ENCODE assay signal across 8 mouse cellular contexts in the genomic region with DNA sequence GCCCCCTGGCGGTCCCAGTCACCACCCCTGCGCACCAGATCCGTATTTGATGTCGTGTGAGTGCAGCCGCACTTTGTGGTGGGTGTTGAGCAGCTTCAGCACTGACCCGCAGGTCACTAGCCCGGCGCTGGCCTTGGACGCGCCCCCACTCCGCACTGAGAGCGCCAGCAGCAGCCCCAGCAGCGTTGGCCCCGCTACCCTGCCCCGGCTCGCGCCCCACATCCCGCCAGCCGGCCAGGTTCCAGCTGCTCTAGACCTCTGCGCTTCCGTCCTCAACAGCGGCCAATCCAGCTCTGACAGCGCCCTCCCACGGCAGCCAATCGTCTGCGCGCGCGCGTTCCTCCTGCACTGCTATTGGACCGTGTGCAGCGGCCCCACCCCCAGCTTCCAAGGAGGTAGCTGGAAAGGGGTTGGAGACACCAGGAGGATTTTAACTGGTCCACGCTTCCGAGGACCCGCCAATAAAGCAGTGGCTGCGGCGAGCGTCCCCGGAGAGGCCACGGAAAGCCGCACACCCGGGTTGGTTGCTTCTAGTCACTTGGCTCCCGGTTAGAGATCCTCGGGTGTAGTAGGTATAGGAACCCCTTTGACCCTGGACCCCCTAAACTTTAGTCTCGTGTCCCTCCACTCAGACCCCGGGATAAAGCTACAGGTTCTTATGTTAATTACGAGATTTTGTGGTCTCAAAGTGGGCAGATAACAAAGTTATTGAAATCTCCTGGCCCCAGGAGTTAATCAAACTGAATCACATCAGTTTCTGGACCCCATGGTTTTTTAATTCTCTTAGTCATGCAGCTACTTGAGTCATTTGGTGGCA. TPM values are rescaled to one million over a fixed set of nuclear protein-coding genes. Genes with fewer than 3 reads are reported as not detected.
DNase-seq lines count a peak whose midpoint lies in the region; ATAC-seq and TF ChIP-seq lines count a peak whose summit lies in the region.

A gene (minus strand): TSS at position 295 of the 817 bp plus-strand sequence.

- no peaks in the 10 kb centered on the region for H3K79me2 ChIP-seq in liver, adult 2 months (ENCODE audit: control insufficient read depth, insufficient read depth, low read length)
- H3K79me2 ChIP-seq in myocyte (ENCODE audit: control insufficient read depth, insufficient read depth) = no peaks in the 10 kb centered on the region

- H3K4me1 ChIP-seq in heart, embryonic 11.5 days (ENCODE audit: control insufficient read depth, insufficient read depth, low read length) = peaks cover 16% of the 10 kb centered on the region
- H3K4me1 ChIP-seq in kidney, embryonic 16.5 days (ENCODE audit: insufficient read depth, low read length) = peaks cover 13% of the 10 kb centered on the region
- H3K4me1 ChIP-seq in liver, adult 2 months (ENCODE audit: control insufficient read depth, insufficient read depth, low read length) = peaks cover 11% of the 10 kb centered on the region

- no peaks in the 10 kb centered on the region for H3K36me3 ChIP-seq in heart, embryonic 11.5 days (ENCODE audit: control insufficient read depth, insufficient read depth, low read length)
- no peaks in the 10 kb centered on the region for H3K36me3 ChIP-seq in kidney, embryonic 16.5 days (ENCODE audit: insufficient read depth, low read length)
- H3K36me3 ChIP-seq in liver, adult 2 months (ENCODE audit: control insufficient read depth, insufficient read depth, low read length) = no peaks in the 10 kb centered on the region
- H3K36me3 ChIP-seq in myocyte (ENCODE audit: control insufficient read depth, insufficient read depth) = no peaks in the 10 kb centered on the region
- no peaks in the 10 kb centered on the region for H3K36me3 ChIP-seq in splenic B cell, adult 2 months (ENCODE audit: control insufficient read depth, insufficient read depth, low read length, poor library complexity, severe bottlenecking)

- peak; percentile 33; the same call in 1 of the 2 replicates for TF ChIP-seq POLR2A in liver, adult 2 months (IDR thresholded peaks at IDR 0.05; ENCODE audit: extremely low read depth, insufficient read depth, low read length)
- peak; percentile 83 for TF ChIP-seq POLR2A in myocyte (IDR thresholded peaks at IDR 0.05; ENCODE audit: insufficient read length, low read depth)

- H3K9ac ChIP-seq in heart, embryonic 11.5 days (ENCODE audit: low read depth, low read length) = peak within 1 kb of the TSS; percentile 82
- H3K9ac ChIP-seq in kidney, embryonic 16.5 days (replicated peaks; ENCODE audit: low read length) = peak within 1 kb of the TSS; percentile 73
- peak within 1 kb of the TSS; percentile 78 for H3K9ac ChIP-seq in liver, adult 2 months (ENCODE audit: low read depth, low read length)

- H3K4me3 ChIP-seq in heart, embryonic 11.5 days (ENCODE audit: low read depth, low read length) = peak within 1 kb of the TSS; percentile 84
- peak within 1 kb of the TSS; percentile 87 for H3K4me3 ChIP-seq in kidney, embryonic 16.5 days (ENCODE audit: low read length)
- peak within 1 kb of the TSS; percentile 86 for H3K4me3 ChIP-seq in liver, adult 2 months (ENCODE audit: insufficient read depth, low read depth, low read length)
- peak within 1 kb of the TSS; percentile 48 for H3K4me3 ChIP-seq in myocyte

- peak within 1 kb of the TSS; percentile 9 for H3ac ChIP-seq in myocyte (ENCODE audit: control insufficient read depth, insufficient read length)

- TF ChIP-seq CTCF in liver, adult 2 months (IDR thresholded peaks at IDR 0.05; ENCODE audit: low read depth, low read length) = no peak

- peak within 1 kb of the TSS; percentile 50 for H3K27ac ChIP-seq in heart, embryonic 11.5 days (ENCODE audit: low read depth, low read length)
- peak within 1 kb of the TSS; percentile 57 for H3K27ac ChIP-seq in kidney, embryonic 16.5 days (ENCODE audit: low read length)
- H3K27ac ChIP-seq in liver, adult 2 months (replicated peaks; ENCODE audit: insufficient read depth, low read depth, low read length) = no peak within 1 kb of the TSS; the same call in 1 of the 2 replicates

- peak; percentile 97 for ATAC-seq in erythroblast, adult 5-6 weeks (replicated peaks; ENCODE audit: low FRiP score, poor library complexity, severe bottlenecking)
- ATAC-seq in heart, embryonic 11.5 days (replicated peaks; ENCODE audit: insufficient number of reproducible peaks, low FRiP score, low TSS enrichment) = peak; percentile 96
- peak; percentile 99 for ATAC-seq in kidney, embryonic 16.5 days (ENCODE audit: low FRiP score, low TSS enrichment)

- H3K9me3 ChIP-seq in heart, embryonic 11.5 days (replicated peaks; ENCODE audit: control insufficient read depth, low read length) = no peaks in the 10 kb centered on the region
- H3K9me3 ChIP-seq in kidney, embryonic 16.5 days (ENCODE audit: low read length) = no peaks in the 10 kb centered on the region

- peak; percentile 94 to 95 for DNase-seq in B cell, adult 2 months
- DNase-seq in brain, adult 2 months (ENCODE audit: low read depth, low spot score) = peak; percentile 99
- DNase-seq in liver, adult 2 months (ENCODE audit: extremely low read depth, low read depth, low spot score) = peak; percentile 86
- DNase-seq in splenic B cell, adult 2 months (ENCODE audit: low read depth, low spot score) = peak; percentile 94

- no peaks in the 10 kb centered on the region for H3K27me3 ChIP-seq in heart, embryonic 11.5 days (ENCODE audit: control insufficient read depth, insufficient read depth, low read length)
- H3K27me3 ChIP-seq in kidney, embryonic 16.5 days (ENCODE audit: insufficient read depth, low read length) = no peaks in the 10 kb centered on the region
- H3K27me3 ChIP-seq in liver, adult 2 months (ENCODE audit: control insufficient read depth, insufficient read depth, low read length) = no peaks in the 10 kb centered on the region
- no peaks in the 10 kb centered on the region for H3K27me3 ChIP-seq in myocyte (ENCODE audit: control insufficient read depth, insufficient read depth, insufficient read length)
- no peaks in the 10 kb centered on the region for H3K27me3 ChIP-seq in splenic B cell, adult 2 months (ENCODE audit: control insufficient read depth, insufficient read depth, low read length, poor library complexity, severe bottlenecking)

- under 1% methylated on average over 47 of the region's 47 CpGs for WGBS in heart, embryonic 11.5 days (ENCODE audit: insufficient replicate concordance)
- under 1% methylated on average over 47 of the region's 47 CpGs for WGBS in kidney, embryonic 16.5 days
- WGBS in liver, adult 2 months = under 1% methylated on average over 47 of the region's 47 CpGs

- H3K4me2 ChIP-seq in heart, embryonic 11.5 days = peak within 1 kb of the TSS; percentile 95
- H3K4me2 ChIP-seq in kidney, embryonic 16.5 days (replicated peaks; ENCODE audit: low read depth, low read length) = peak within 1 kb of the TSS; percentile 99
- H3K4me2 ChIP-seq in myocyte (ENCODE audit: low read depth) = peak within 1 kb of the TSS; percentile 96

TF ChIP-seq in myocyte, 11 proteins besides CTCF, POLR2A, EP300 and RAD21:
- TF ChIP-seq MAX (IDR thresholded peaks at IDR 0.05; ENCODE audit: low read depth) (no peak), SRF (IDR thresholded peaks at IDR 0.05; ENCODE audit: control insufficient read depth, insufficient read length, low read depth) (no peak), MYOD1 (IDR thresholded peaks at IDR 0.05; ENCODE audit: control insufficient read depth in 1 of 3, insufficient read length in 2 of 3, low read depth in 2 of 3) (peak in 2 of 3 experiments; percentile 25 to 62), CEBPB (IDR thresholded peaks at IDR 0.05; ENCODE audit: insufficient read depth, poor library complexity, severe bottlenecking) (no peak), TCF3 (IDR thresholded peaks at IDR 0.05; ENCODE audit: insufficient read length, low read depth) (no peak), MYOG (IDR thresholded peaks at IDR 0.05; ENCODE audit: control insufficient read depth in 1 of 3, insufficient read depth in 1 of 3, insufficient read length in 2 of 3, low read depth in 2 of 3) (peak in 2 of 3 experiments; percentile 25 to 50), E2F4 (IDR thresholded peaks at IDR 0.05; ENCODE audit: insufficient read depth) (peak; percentile 55), POLR2AphosphoS2 (IDR thresholded peaks at IDR 0.05; ENCODE audit: insufficient read length, low read depth) (peak; percentile 73), REST (IDR thresholded peaks at IDR 0.05; ENCODE audit: insufficient read depth, insufficient read length) (no peak)

RNA-seq across cellular contexts. Expression of the gene that starts here (rescaled TPM):
- 20.9 and 51.7 TPM in 2 replicates for total RNA-seq in erythroblast, adult 5-6 weeks (2015; ENCODE audit: low replicate concordance)
- total RNA-seq in erythroblast, adult 5-6 weeks (2017; ENCODE audit: low replicate concordance) = 15.8 and 25.6 TPM in 2 replicates
- 61.9 and 63.6 TPM in 2 replicates for polyA plus RNA-seq in heart, embryonic 11.5 days (2014; fragmentation: Nextera tagmentation; extraction: Ambion mirVana)
- 95.5 and 105 TPM in 2 replicates for polyA plus RNA-seq in kidney, embryonic 16.5 days (2015; fragmentation: Nextera tagmentation; extraction: Ambion mirVana)
- 50.5 and 71.5 TPM in 2 replicates for total RNA-seq in liver, adult 2 months (2014; rRNA removed)
- 70.0 and 72.3 TPM in 2 replicates for polyA plus RNA-seq in liver, adult 2 months (2012; rRNA removed)
- 17.3 TPM for polyA plus RNA-seq in myocyte (2012; fragmentation: generic; extraction: Trizol)
